Mouse (Mus musculus): ENCODE measurements around the gene Tcf15. TPM values are rescaled to one million over a fixed set of nuclear protein-coding genes. Genes with fewer than 3 reads are reported as not detected.

The Tcf15 gene
- polyA plus RNA-seq, 1 experiment from 2014 or later, result 41.0 TPM

Other genes with a start within 250 kb of the Tcf15 start
- gene Angpt4, start 232.4 kb upstream of the Tcf15 start, polyA plus RNA-seq (2014; fragmentation: Nextera tagmentation; extraction: Ambion mirVana), result 0.23 and 0.34 TPM in 2 replicates
- gene Fam110a, start 163.3 kb upstream of the Tcf15 start, polyA plus RNA-seq (2014; fragmentation: Nextera tagmentation; extraction: Ambion mirVana), result 82.2 and 92.9 TPM in 2 replicates
- gene Slc52a3, start 147.1 kb upstream of the Tcf15 start, polyA plus RNA-seq (2014; fragmentation: Nextera tagmentation; extraction: Ambion mirVana), result 1.0 and 1.1 TPM in 2 replicates
- gene Scrt2, start 62.0 kb upstream of the Tcf15 start, polyA plus RNA-seq (2014; fragmentation: Nextera tagmentation; extraction: Ambion mirVana), result 23.0 and 25.1 TPM in 2 replicates
- 17.5 and 18.8 TPM in 2 replicates for gene Srxn1, start 38.0 kb upstream of the Tcf15 start, polyA plus RNA-seq (2014; fragmentation: Nextera tagmentation; extraction: Ambion mirVana)
- 62.8 and 68.4 TPM in 2 replicates for gene Csnk2a1, start 83.3 kb downstream of the Tcf15 start, polyA plus RNA-seq (2014; fragmentation: Nextera tagmentation; extraction: Ambion mirVana)
- gene Tbc1d20, start 150.3 kb downstream of the Tcf15 start, polyA plus RNA-seq (2014; fragmentation: Nextera tagmentation; extraction: Ambion mirVana), result 30.0 and 30.4 TPM in 2 replicates
- 69.2 and 77.8 TPM in 2 replicates for gene Rbck1, start 189.1 kb downstream of the Tcf15 start, polyA plus RNA-seq (2014; fragmentation: Nextera tagmentation; extraction: Ambion mirVana)
- gene Trib3, start 200.5 kb downstream of the Tcf15 start, polyA plus RNA-seq (2014; fragmentation: Nextera tagmentation; extraction: Ambion mirVana), result 1.1 and 1.4 TPM in 2 replicates
- 7.6 TPM in 2 replicates for gene Nrsn2, start 233.1 kb downstream of the Tcf15 start, polyA plus RNA-seq (2014; fragmentation: Nextera tagmentation; extraction: Ambion mirVana)